Mouse (Mus musculus): ENCODE data around the gene Adarb1. TPM values are rescaled to one million over a fixed set of nuclear protein-coding genes. Genes with fewer than 3 reads are reported as not detected.

Gene Adarb1
- 2.9 and 3.2 TPM in 2 replicates for polyA plus RNA-seq (2016; fragmentation: Nextera tagmentation; extraction: Ambion mirVana)

DNA sequence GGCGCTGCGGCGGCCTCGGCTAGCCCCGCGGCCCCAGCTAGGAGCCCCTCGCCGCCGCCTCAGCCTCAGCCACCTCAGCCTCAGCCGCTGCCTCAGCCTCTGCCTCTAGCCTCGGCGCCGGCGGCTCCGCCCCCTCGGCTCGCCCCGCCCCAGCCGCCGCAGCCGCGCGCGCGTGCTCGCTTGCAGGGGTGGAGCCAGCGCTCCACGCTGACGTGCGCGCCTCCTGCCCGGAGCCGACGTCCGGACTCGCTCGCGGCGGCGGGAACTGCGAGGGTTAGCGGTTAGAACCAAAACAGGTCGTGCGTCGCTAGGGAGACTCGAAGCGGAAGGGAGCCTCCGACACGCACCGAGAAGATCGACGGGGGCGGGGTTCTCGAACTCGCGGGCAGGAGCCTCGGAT lies at the start of gene Adarb1:
Gene Adarb1, minus strand, starts transcription at position 133 of the 400 bp plus-strand sequence.
- Histone ChIP-seq H3K4me1 (peaks cover 23% of the 10 kb centered on the region), H3K4me3 (peak within 1 kb of the TSS; percentile 67), H3K27me3 (replicated peaks) (peaks cover 52% of the 10 kb centered on the region), H3K4me2 (peak within 1 kb of the TSS; percentile 95), H3K27ac (0 out of 2 replicates have a peak within 1 kb of the TSS, but pooled peaks have one; percentile 32), H3K9ac (peak within 1 kb of the TSS; percentile 70), H3K36me3 (no peaks in the 10 kb centered on the region), H3K9me3 (replicated peaks) (no peaks in the 10 kb centered on the region)
- ATAC-seq = peak; percentile 90
- 2% methylated on average over 49 of the region's 57 CpGs for WGBS (ENCODE audit: insufficient replicate concordance)

DNA sequence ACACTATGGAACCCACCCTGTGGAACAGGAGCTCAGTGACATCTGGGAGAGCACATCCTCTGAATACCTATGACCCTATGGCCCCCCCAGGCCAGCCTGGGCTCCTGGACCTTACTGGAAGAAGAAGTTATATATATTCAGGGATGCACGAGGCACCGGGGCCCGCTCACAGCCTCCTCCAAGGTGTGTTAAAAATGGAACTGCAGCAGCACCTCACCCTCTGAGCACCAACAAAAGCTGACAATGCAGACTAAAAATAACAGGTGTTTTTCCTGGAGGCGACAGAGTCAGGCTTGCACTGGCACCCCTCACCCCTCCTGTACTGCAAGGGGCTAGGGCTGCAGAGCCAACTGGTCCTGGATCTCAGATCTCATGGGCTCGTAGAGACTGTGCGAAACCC lies 49.3 kb upstream of the Adarb1 start:
- Histone ChIP-seq H3K4me1 (peaks cover 6% of the 10 kb centered on the region), H3K36me3 (no peaks in the 10 kb centered on the region), H3K9ac (no peak overlapping the region), H3K27me3 (replicated peaks) (peaks cover 6% of the 10 kb centered on the region; the same call in 1 of the 2 replicates), H3K27ac (no peak overlapping the region), H3K4me2 (no peak overlapping the region), H3K9me3 (replicated peaks) (no peaks in the 10 kb centered on the region), H3K4me3 (no peak overlapping the region)
- ATAC-seq = no peak
- WGBS (ENCODE audit: insufficient replicate concordance) = 71% methylated on average over 6 of the region's 6 CpGs

DNA sequence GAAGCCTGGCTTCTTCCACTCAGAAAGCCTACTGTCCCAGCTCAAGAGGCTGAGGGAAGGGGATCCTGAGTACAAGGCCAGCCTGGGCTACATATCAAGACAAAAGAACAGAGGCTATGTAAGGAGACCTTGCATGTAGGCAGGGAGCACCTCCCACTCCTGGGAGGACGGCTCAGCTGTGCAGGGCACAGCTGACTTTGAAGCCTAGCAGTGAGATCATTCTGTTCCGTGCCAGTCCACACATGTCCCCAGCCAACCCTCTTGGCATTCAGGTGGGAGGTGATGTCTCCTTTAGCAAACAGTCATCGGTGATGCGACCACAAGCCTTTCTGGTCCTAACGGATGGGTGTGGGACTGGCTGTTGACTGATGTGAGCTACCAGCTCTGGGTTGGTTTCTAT lies 47.8 kb upstream of the Adarb1 start:
- H3K27ac ChIP-seq = no peak overlapping the region
- no peak for ATAC-seq
- WGBS (ENCODE audit: insufficient replicate concordance) = 85% methylated on average over 5 of the region's 5 CpGs
- H3K27me3 ChIP-seq (replicated peaks) = peaks cover 6% of the 10 kb centered on the region; the same call in 1 of the 2 replicates
- no peak overlapping the region for H3K4me2 ChIP-seq
- no peaks in the 10 kb centered on the region for H3K36me3 ChIP-seq
- peaks cover 6% of the 10 kb centered on the region for H3K4me1 ChIP-seq
- H3K9ac ChIP-seq = no peak overlapping the region
- H3K4me3 ChIP-seq = no peak overlapping the region
- H3K9me3 ChIP-seq (replicated peaks) = no peaks in the 10 kb centered on the region

DNA sequence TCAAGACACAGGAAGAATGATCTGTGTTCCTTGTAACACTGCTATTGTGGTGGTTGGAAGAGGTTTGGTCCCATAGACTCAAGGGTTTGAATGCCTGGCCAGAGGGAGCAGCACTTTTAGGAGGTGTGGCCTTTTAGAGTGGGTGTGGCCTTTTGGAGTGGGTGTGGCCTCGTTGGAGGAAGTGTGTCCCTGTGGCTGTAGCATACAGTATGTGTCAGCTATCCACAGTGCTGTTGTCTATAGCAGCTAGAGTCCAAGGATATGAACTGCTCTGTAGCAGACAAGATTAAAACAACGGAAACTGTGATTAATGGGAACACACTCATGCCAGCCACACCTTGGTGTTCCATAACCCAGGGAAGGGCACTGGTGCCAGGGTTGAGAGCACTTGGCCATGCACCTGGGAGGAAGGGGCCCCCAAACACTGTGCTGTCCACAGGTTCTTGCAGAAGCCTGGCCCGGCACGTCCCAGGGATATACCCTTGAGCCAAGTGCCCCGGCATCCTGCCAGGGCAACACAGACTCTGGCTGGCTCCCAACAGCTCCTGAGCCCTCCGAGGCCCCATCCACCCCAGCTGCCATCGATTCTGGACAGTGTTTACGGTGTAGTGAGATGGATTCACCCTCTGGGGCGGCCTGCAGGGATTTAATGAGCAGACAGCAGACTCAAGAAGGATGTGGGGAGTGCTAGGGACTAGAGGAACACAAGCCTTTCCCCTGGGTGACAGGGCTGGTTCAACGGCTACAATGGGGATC lies 46.3 kb upstream of the Adarb1 start:
- H3K27ac ChIP-seq = no peak overlapping the region
- WGBS (ENCODE audit: insufficient replicate concordance) = 57% methylated on average over 10 of the region's 10 CpGs
- H3K36me3 ChIP-seq = no peaks in the 10 kb centered on the region
- peaks cover 6% of the 10 kb centered on the region for H3K4me1 ChIP-seq
- H3K27me3 ChIP-seq (replicated peaks) = peaks cover 6% of the 10 kb centered on the region; the same call in 1 of the 2 replicates
- no peak overlapping the region for H3K4me3 ChIP-seq
- H3K9me3 ChIP-seq (replicated peaks) = no peaks in the 10 kb centered on the region
- H3K4me2 ChIP-seq = no peak overlapping the region
- no peak for ATAC-seq
- no peak overlapping the region for H3K9ac ChIP-seq

DNA sequence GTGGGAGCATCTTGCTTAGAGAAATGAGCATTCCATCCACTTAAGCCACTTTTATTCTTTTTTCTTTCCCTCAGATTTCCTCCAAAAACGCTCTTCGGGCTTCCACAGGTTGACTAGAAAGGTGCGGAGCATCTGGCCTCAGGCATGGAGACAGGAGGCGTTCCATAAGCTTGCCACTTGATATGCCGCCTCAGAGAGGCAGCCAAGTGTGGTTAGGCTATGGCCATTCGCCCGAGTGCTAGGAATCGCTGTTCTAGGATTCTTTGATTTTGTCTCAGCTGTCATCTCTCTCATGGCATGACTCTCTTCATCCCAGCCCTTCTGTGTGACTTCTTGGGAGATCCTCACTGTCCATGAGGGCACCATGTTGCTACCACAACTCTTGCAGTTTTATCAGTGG lies 43.1 kb upstream of the Adarb1 start:
- Histone ChIP-seq H3K36me3 (no peaks in the 10 kb centered on the region), H3K27me3 (replicated peaks) (peaks cover 6% of the 10 kb centered on the region; the same call in 1 of the 2 replicates), H3K4me1 (peaks cover 6% of the 10 kb centered on the region), H3K9ac (no peak overlapping the region), H3K4me3 (no peak overlapping the region), H3K4me2 (no peak overlapping the region), H3K9me3 (replicated peaks) (no peaks in the 10 kb centered on the region), H3K27ac (no peak overlapping the region)
- WGBS (ENCODE audit: insufficient replicate concordance) = 73% methylated on average over 8 of the region's 8 CpGs
- ATAC-seq = no peak

DNA sequence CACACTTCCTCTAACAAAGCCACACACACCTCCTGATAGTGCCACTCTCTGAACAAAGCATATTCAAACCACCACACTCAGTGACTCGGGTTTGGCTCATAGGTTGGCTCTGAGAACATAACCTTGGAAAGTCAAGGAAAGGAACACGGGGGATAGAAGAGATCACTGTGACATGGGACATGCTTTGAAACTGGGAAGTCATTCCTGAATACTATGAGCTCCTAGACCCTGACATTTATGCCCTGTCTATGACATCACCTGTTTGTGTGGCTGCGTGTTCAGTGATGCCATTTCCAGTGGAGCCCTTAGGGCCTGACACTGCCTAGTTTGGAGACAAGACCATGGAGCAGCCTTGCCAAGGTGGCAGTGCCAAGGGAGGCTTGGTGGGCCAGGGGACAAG lies 39.6 kb upstream of the Adarb1 start:
- H3K36me3 ChIP-seq = no peaks in the 10 kb centered on the region
- H3K27me3 ChIP-seq (replicated peaks) = peaks cover 14% of the 10 kb centered on the region; the same call in 1 of the 2 replicates
- H3K27ac ChIP-seq = no peak overlapping the region
- H3K9ac ChIP-seq = no peak overlapping the region
- 46% methylated on average over 3 of the region's 3 CpGs for WGBS (ENCODE audit: insufficient replicate concordance)
- no peak overlapping the region for H3K4me2 ChIP-seq
- no peaks in the 10 kb centered on the region for H3K9me3 ChIP-seq (replicated peaks)
- no peaks in the 10 kb centered on the region for H3K4me1 ChIP-seq
- no peak for ATAC-seq
- no peak overlapping the region for H3K4me3 ChIP-seq

DNA sequence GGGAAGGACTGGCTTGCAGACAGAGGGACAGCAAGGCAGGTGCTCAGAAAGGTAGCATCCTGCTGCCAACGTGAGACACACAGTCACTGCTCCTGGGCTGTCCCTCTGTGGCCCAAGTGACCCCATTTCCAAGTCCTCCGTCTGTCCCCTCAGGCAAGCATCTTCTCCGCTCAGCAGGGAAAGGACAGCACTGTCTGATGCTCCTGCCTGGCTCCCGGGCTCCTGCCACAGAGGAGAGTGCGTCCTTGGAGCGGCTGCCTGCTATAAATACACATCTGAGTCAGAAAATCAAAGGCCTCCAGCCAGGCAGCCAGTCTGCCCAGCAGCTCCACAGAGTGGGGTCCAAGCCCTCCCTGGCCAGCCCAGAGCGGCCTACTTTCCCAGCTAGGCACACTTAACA lies 38.4 kb upstream of the Adarb1 start:
- H3K4me3 ChIP-seq = no peak overlapping the region
- ATAC-seq = no peak
- 64% methylated on average over 7 of the region's 7 CpGs for WGBS (ENCODE audit: insufficient replicate concordance)
- H3K4me1 ChIP-seq = no peaks in the 10 kb centered on the region
- H3K4me2 ChIP-seq = no peak overlapping the region
- H3K9me3 ChIP-seq (replicated peaks) = no peaks in the 10 kb centered on the region
- no peak overlapping the region for H3K9ac ChIP-seq
- H3K27me3 ChIP-seq (replicated peaks) = peaks cover 14% of the 10 kb centered on the region; the same call in 1 of the 2 replicates
- H3K36me3 ChIP-seq = no peaks in the 10 kb centered on the region
- no peak overlapping the region for H3K27ac ChIP-seq

DNA sequence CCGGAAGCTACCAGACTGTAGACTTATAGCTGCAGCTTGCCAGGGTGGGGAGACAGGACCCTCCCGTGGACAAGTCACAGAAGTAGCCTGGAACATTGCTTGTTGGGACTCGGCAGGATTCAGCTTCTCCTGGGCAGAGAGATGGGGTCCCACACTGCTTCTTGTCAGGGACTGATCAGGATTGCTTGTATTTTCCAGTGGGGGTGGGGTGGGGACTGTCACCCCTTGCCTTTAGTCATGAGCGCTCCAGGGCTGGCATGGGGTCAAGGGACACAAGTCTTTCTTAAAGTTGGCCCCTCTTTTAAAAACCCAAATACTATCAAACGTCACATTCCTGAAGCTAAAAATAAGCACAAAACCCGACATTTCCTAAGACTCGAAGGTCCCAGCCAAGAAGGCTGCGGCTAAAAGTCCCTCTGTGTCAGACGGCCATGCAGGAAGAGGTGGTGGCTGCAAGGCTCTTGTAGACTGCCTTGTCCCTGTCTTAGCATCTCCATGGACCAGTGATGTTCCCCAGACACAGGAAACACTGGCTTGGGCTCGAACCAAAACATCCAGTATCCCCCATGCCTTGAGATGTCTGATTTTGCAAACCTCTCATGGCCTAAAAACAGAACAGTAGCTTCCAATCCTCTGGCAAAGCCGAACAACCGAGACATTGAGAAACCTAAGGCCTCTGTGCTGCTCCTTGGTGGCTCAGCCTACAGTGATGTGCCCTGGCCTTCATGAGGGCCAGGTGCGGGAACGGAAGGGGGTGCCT lies 37.4 kb upstream of the Adarb1 start:
- ATAC-seq = no peak
- Histone ChIP-seq H3K36me3 (no peaks in the 10 kb centered on the region), H3K4me2 (no peak overlapping the region), H3K27me3 (replicated peaks) (peaks cover 18% of the 10 kb centered on the region; the same call in 1 of the 2 replicates), H3K4me1 (no peaks in the 10 kb centered on the region), H3K9me3 (replicated peaks) (no peaks in the 10 kb centered on the region), H3K9ac (no peak overlapping the region), H3K27ac (no peak overlapping the region), H3K4me3 (no peak overlapping the region)
- WGBS (ENCODE audit: insufficient replicate concordance) = 59% methylated on average over 14 of the region's 14 CpGs

DNA sequence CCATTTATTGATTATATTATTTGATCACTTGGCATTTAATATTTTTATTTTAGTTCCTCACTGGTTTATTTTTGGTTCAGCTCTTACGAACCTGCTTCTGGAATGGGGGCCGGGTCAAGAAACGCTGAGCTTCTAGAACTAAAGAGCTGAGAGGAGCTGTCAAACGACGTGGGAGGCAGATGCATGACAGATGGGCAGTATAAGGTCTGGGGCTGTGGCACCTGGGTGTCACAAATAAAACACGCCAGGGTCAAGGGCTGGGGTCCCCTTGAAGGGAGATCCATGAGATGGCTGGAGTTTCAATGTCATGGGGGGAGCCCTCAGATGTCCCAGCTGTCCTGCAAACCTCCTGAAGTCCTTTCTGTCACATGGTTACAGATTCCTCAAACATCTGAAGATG lies 36.7 kb upstream of the Adarb1 start:
- H3K36me3 ChIP-seq = no peaks in the 10 kb centered on the region
- peaks cover 22% of the 10 kb centered on the region; the same call in 1 of the 2 replicates for H3K27me3 ChIP-seq (replicated peaks)
- WGBS (ENCODE audit: insufficient replicate concordance) = 64% methylated on average over 6 of the region's 6 CpGs
- H3K9me3 ChIP-seq (replicated peaks) = no peaks in the 10 kb centered on the region
- H3K4me3 ChIP-seq = no peak overlapping the region
- no peaks in the 10 kb centered on the region for H3K4me1 ChIP-seq
- no peak overlapping the region for H3K4me2 ChIP-seq
- H3K27ac ChIP-seq = no peak overlapping the region
- ATAC-seq = no peak
- H3K9ac ChIP-seq = no peak overlapping the region

DNA sequence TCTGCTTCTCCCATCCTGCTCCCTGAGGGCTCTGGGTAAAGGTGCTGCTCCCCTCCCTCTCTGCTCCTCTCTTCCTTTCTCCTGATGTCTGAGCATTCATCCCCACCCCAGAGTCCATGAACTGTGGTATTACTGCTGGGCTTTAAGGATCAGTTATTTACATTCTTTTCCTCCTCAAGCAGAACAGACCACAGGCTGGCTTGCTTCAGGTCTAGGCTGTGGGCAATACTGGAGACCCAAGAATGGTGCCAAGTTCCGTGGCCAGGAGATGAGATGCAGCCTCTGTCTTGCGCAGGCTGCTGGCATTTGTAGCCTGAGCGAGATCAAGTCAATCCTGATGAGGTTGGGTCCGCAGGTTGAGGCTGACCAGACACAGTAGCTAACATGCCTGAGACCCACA lies 33.8 kb upstream of the Adarb1 start:
- Histone ChIP-seq H3K4me2 (no peak overlapping the region), H3K4me3 (no peak overlapping the region), H3K27ac (no peak overlapping the region), H3K9ac (no peak overlapping the region), H3K9me3 (replicated peaks) (no peaks in the 10 kb centered on the region), H3K36me3 (no peaks in the 10 kb centered on the region), H3K27me3 (replicated peaks) (peaks cover 42% of the 10 kb centered on the region), H3K4me1 (peaks cover 17% of the 10 kb centered on the region)
- WGBS (ENCODE audit: insufficient replicate concordance) = 65% methylated on average over 4 of the region's 4 CpGs
- no peak for ATAC-seq

DNA sequence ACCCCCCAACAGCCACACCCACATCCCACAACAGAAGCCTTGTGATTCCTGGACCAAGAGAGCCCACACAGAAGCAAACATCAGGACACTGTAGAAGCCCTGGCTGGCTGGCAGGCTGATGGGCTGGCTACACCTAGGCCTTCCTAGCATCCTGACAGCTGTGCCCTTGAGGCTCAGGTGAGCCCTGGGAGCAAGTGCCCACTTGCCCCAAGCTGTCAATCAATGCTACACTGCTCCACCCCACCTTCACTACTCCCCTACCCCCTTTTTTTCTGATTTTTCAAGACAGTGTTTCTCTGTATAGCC lies 32.0 kb upstream of the Adarb1 start:
- Histone ChIP-seq H3K9ac (no peak overlapping the region), H3K4me3 (no peak overlapping the region), H3K27ac (no peak overlapping the region), H3K27me3 (replicated peaks) (peaks cover 30% of the 10 kb centered on the region), H3K4me1 (peaks cover 17% of the 10 kb centered on the region), H3K4me2 (0 out of 2 replicates have a peak overlapping the region, but pooled peaks have one; percentile 13), H3K9me3 (replicated peaks) (0 out of 2 replicates have a peak, but pooled peaks cover 3% of the 10 kb centered on the region), H3K36me3 (no peaks in the 10 kb centered on the region)
- no peak for ATAC-seq
